Mouse (Mus musculus) cerebellum, adult 2 months (tissue): Measurements from ENCODE around the gene Uspl1.

Experiments
- CTCF ChIP-seq: fragments of 200-500 bp; IDR thresholded peaks from 2 replicates; pipeline ENCODE4 v1.5.1; 2011; ENCODE audit warnings: low read depth, mild to moderate bottlenecking, control low read depth, low read length, moderate library complexity, borderline replicate concordance; ENCODE audit not compliant: insufficient read depth
- POLR2A ChIP-seq: fragments of 200-500 bp; IDR thresholded peaks from 2 replicates; pipeline ENCODE4 v1.6.1; 2011; ENCODE audit warnings: low read length, control low read depth, borderline replicate concordance; ENCODE audit not compliant: insufficient read depth

DNA sequence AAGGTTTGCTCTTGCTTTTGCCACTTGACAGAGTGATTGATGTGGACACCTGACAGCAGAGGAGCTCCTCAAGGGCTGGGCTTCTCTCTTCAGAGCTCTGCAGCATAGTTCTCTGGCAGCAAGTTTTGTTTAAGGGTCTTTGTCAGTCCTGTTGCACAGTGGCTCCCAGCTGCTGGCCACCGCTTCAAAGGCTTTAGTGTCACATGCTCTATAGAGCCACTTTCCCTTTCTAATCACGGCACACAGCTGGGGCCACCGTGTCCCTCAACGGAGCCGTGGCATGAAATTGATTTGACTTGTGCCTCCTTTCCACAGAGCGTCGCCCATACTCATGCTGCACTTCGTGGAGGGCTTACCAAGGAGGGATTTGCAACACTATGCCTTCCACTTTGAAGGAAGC, 25.2 kb downstream of the Uspl1 start:
- TF ChIP-seq CTCF (no peak), POLR2A (no peak)
